Mouse (Mus musculus): ENCODE data around the gene Glyat.
"Not testable (repeated sequence)": the region's sequence is repeated elsewhere in the genome, so short reads cannot be mapped to it uniquely, and the experiment has no call there.

Gene Glyat

GRCm38 (mm10) chr19:12633176-12633575 lies at the start of gene Glyat:
Gene Glyat (plus strand): TSS chr19:12633308.
- no peak for DNase-seq (ENCODE audit: low spot score)

GRCm38 (mm10) chr19:12585310-12585709 lies 47.8 kb upstream of the Glyat start:
- no peak for DNase-seq (ENCODE audit: low spot score)

GRCm38 (mm10) chr19:12591908-12592307 lies 41.2 kb upstream of the Glyat start:
- DNase-seq (ENCODE audit: low spot score), result peak; percentile 91

GRCm38 (mm10) chr19:12595135-12595529 lies 38.0 kb upstream of the Glyat start:
- no peak for DNase-seq (ENCODE audit: low spot score)

GRCm38 (mm10) chr19:12595530-12596289 lies 37.4 kb upstream of the Glyat start:
- peak; percentile 84 for DNase-seq (ENCODE audit: low spot score)

GRCm38 (mm10) chr19:12596290-12597072 lies 36.6 kb upstream of the Glyat start:
- DNase-seq (ENCODE audit: low spot score), result no peak

GRCm38 (mm10) chr19:12597073-12597405 lies 36.1 kb upstream of the Glyat start:
- no peak for DNase-seq (ENCODE audit: low spot score)

- no peak for DNase-seq (ENCODE audit: low spot score)
Measured at GRCm38 (mm10) chr19:12598674-12599073, 34.4 kb upstream of the Glyat start.

- no peak for DNase-seq (ENCODE audit: low spot score)
Measured at GRCm38 (mm10) chr19:12599674-12600073, 33.4 kb upstream of the Glyat start, which contains the start of gene Gm4952. Gene Gm4952 (plus strand): TSS chr19:12599974.

- DNase-seq (ENCODE audit: low spot score), result no peak
Measured at GRCm38 (mm10) chr19:12600684-12601480, 32.2 kb upstream of the Glyat start.

- DNase-seq (ENCODE audit: low spot score), result peak; percentile 55
Measured at GRCm38 (mm10) chr19:12608336-12608735, 24.8 kb upstream of the Glyat start.

GRCm38 (mm10) chr19:12613646-12614045 lies 19.5 kb upstream of the Glyat start:
- DNase-seq (ENCODE audit: low spot score), result no peak

- DNase-seq (ENCODE audit: low spot score), result no peak
Measured at GRCm38 (mm10) chr19:12634259-12634658, 1.2 kb downstream of the Glyat start.

GRCm38 (mm10) chr19:12634963-12635362 lies 1.9 kb downstream of the Glyat start:
- no peak for DNase-seq (ENCODE audit: low spot score)

- DNase-seq (ENCODE audit: low spot score), result no peak
Measured at GRCm38 (mm10) chr19:12636863-12637262, 3.8 kb downstream of the Glyat start.

GRCm38 (mm10) chr19:12638049-12638448 lies 4.9 kb downstream of the Glyat start:
- DNase-seq (ENCODE audit: low spot score), result peak; percentile 61

GRCm38 (mm10) chr19:12649511-12649910 lies 16.4 kb downstream of the Glyat start:
- DNase-seq (ENCODE audit: low spot score), result no peak

GRCm38 (mm10) chr19:12666156-12666555 lies 33.0 kb downstream of the Glyat start:
- DNase-seq (ENCODE audit: low spot score), result no peak

- DNase-seq (ENCODE audit: low spot score), result not testable (repeated sequence)
Measured at GRCm38 (mm10) chr19:12668601-12669000, 35.5 kb downstream of the Glyat start.

GRCm38 (mm10) chr19:12670139-12670538 lies 37.0 kb downstream of the Glyat start, which contains the start of gene Olfr1442:
Gene Olfr1442 (plus strand): TSS chr19:12670439.
- DNase-seq (ENCODE audit: low spot score), result no peak

- no peak for DNase-seq (ENCODE audit: low spot score)
Measured at GRCm38 (mm10) chr19:12671051-12671450, 37.9 kb downstream of the Glyat start.

- no peak for DNase-seq (ENCODE audit: low spot score)
Measured at GRCm38 (mm10) chr19:12677812-12678211, 44.7 kb downstream of the Glyat start, which contains the start of gene Olfr1443. Gene Olfr1443 (plus strand): TSS chr19:12678112.
